Mouse (Mus musculus) granulocyte monocyte progenitor cell, adult 5-6 weeks (primary cell): ENCODE results near the gene Ffar1. TPM values are rescaled to one million over a fixed set of nuclear protein-coding genes. Genes with fewer than 3 reads are reported as not detected.

Experiments
- ATAC-seq: replicated peaks from 2 replicates; pipeline ENCODE4 v1.8.0; 2016; ENCODE audit warnings: mild to moderate bottlenecking, moderate TSS enrichment, inconsistent platforms; ENCODE audit not compliant: poor library complexity, severe bottlenecking
- total RNA-seq, 2 experiments: library from RNA; stranded (forward) in 1 of 2; stranded (reverse) in 1 of 2; fragments of 200-712, 200-1000 nt in 1 of 2; fragments of >200 nt in 1 of 2; fragmentation: Nextera tagmentation in 1 of 2; gene quantifications; 2 replicates each; pipeline ENCODE4 v1.2.3; 2014 to 2017

The Ffar1 gene
- total RNA-seq (2014; fragmentation: Nextera tagmentation) (not detected in 2 replicates), total RNA-seq (2017) (not detected in 2 replicates)

DNA sequence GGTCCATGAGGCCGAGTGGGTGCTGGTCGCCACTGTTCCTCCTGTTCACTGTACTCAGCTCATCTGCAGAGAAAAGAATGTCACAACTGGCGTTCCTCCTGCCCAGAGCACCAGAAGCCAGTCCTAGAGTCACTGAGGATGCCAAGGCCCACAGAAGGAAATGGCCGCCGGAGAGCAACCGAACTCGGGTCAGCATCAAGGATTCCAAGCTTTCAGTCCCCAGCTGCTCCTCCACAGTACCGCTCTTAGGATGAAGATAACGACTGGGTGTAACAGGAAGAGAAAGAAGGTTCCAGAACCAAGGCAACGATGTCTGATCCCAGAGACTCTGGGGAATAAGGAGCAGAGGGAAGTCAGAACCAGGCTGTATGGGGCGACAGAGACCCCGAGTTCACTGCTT lies at the start of gene Ffar1:
Ffar1 (minus strand) TSS at position 101 of the 400 bp plus-strand sequence.
- no peak for ATAC-seq

GRCm38 (mm10) chr7:30909773-30910172 lies 48.4 kb upstream of the Ffar1 start:
- ATAC-seq = peak; percentile 27

DNA sequence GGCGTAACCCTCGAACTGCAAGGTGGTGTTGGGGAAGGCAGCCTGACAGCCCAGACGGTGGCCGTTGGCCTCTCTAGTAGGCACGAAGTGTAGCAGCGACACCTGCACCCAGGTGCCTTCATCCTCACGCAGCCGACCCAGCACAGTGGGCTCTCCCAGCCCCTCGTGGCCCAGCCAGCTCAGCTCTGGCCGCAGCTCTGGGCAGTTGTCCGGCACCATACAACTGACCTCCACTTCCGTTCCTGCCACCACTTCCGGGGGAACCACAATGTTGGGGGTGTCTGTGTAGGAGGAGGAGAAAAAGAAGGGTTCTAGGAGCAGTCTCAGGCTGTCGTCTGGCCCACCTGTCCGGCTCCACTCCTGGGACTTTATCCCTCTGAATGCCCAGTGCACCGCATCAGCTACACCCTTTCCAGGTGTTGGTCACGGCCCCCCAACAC lies 47.6 kb upstream of the Ffar1 start:
- peak; percentile 13 for ATAC-seq

DNA sequence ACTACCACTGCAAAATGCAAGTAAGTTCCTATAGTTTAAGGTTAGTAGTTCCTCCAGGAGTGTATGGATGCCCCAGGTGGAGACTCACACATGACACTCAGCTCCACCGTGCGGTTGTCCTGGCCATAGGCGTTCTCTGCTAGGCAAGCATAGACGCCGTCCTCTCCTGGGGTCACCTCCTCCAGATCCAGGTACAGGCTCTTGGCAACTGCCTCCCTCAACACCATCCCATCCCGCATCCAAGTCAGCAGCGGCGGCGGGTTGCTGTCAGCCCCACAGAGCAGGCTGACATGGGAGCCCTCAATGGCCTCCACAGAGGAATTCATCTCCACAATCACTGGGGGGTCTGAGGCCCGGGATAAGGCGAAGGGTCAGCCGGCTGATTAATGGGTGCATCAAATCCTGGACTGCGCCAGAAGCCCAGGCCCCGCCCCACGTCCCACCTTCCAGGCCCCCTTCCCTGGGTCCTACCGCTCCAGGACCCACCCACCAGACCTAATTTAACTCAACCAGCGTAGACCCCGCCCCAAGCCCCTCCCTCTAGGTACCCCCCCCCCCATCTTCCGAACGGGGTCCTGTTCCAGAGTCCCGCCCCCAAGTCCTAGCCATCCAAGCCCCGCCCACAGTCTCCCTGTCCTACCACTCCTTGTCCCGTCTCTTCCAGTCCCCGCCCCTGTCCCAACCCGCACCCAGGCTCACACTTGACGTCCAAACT lies 47.1 kb upstream of the Ffar1 start:
- peak; percentile 74 for ATAC-seq

DNA sequence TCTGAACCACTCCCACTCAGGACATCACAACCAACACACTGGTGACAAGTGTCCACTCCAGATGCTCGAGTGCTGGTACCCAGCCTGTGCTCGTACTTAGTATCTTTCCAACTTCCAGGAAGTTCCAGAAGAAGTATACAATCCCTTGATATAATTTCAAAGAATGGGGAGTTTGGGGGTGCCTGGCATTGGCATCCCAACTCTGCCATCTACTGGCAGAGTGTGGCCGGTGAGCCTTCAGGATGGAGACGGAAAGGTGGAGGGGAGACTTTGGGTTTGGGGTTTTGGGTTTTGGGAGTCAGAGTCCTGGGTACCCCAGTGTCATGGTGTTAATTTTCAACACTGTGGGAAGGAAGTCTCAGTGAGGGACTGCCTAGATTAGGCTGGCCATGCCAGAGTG lies 42.7 kb upstream of the Ffar1 start:
- ATAC-seq = 0 out of 2 replicates have a peak, but pooled peaks have one; percentile 25

DNA sequence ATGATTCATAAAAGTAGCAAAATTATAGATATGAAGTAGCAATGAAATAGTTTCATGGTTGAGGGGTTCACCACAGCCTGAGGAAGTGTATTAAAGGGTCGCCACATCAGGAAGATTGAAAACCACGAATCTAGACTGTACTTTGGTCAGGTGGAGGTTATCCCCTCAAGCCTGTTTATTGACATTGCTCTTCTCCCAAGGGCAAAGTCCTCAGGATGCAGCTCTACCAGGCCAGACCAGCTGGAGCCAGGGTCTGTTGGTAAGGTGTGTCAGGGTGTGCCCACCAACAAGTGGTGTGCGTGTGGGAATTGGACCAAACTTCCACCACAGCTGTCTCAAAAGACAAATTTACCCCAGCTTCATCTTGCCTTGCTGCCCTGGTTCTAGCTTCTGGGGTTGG lies 33.9 kb upstream of the Ffar1 start:
- no peak for ATAC-seq

GRCm38 (mm10) chr7:30892515-30892914 lies 31.2 kb upstream of the Ffar1 start:
- ATAC-seq = no peak

- no peak for ATAC-seq
Measured at GRCm38 (mm10) chr7:30891746-30892145, 30.4 kb upstream of the Ffar1 start.

- ATAC-seq = no peak
Measured at GRCm38 (mm10) chr7:30890681-30891080, 29.3 kb upstream of the Ffar1 start.

DNA sequence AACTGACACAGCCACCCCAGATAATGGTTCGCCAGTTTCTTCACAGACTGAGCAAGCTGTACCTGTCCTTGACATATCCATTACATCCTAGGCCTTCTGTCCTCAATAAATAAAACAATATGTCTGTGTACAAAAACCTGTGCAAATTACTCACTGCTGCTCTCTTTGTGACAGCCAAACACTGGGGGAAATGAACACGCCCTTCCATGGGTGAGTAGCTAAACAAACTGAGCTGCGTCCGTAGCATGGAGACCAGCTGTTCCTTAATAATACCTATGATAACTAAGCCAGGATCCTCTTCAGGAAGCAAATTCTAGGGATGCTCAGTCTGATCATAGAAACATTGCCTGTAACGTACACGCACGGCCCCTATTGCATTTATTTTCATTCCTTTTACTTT lies 27.4 kb upstream of the Ffar1 start:
- ATAC-seq = no peak

- peak; percentile 84 for ATAC-seq
Measured at GRCm38 (mm10) chr7:30887568-30888188, 26.3 kb upstream of the Ffar1 start.

GRCm38 (mm10) chr7:30886852-30887251 lies 25.5 kb upstream of the Ffar1 start:
- ATAC-seq = peak; percentile 71

GRCm38 (mm10) chr7:30884047-30884446 lies 22.7 kb upstream of the Ffar1 start:
- ATAC-seq = no peak

GRCm38 (mm10) chr7:30881367-30881766 lies 20.0 kb upstream of the Ffar1 start:
- no peak for ATAC-seq

DNA sequence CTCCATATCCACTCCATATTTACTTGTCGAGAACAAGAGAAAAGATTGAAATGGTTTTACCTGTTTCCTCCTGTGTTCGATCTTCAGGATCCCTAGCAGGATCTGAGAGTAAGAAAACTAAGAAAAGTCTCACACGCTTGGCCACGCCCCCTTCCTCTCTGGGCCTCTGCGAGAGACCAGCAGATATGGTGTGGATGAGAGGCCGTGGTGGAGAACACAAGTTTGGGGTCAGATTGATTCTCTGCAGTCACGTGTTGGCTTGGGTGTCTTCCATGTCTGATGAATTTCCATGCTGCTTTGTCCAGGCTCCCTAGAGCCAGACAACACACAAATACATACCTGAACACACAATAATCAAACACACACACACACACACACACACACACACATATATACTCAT lies 18.8 kb upstream of the Ffar1 start, which contains the start of gene Cd22:
Cd22 (minus strand) TSS at position 167 of the 400 bp plus-strand sequence.
- ATAC-seq = peak; percentile 49; the same call in 1 of the 2 replicates

- no peak for ATAC-seq
Measured at GRCm38 (mm10) chr7:30878950-30879349, 17.6 kb upstream of the Ffar1 start.

DNA sequence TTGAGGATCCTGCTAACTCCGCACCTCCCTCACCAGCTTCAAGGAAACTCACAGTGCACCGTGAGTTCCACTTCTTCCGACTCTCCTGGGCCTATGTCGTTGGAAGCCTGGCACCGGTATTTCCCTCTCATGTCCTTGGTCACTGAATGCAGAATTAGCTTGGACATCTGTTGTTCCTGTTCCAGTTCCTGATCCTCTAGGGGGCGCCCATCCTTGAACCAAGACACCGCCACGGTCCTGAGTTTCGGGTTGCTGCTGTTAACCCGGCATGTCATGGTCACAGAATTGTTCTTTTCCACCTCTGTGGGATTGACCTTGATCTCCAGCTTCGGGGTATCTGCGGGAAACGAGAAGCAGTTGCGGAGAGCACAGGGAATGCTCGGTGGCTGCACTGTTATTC lies 11.7 kb upstream of the Ffar1 start:
- peak; percentile 88 for ATAC-seq

- ATAC-seq = no peak
Measured at GRCm38 (mm10) chr7:30863386-30863785, 2.0 kb upstream of the Ffar1 start.

DNA sequence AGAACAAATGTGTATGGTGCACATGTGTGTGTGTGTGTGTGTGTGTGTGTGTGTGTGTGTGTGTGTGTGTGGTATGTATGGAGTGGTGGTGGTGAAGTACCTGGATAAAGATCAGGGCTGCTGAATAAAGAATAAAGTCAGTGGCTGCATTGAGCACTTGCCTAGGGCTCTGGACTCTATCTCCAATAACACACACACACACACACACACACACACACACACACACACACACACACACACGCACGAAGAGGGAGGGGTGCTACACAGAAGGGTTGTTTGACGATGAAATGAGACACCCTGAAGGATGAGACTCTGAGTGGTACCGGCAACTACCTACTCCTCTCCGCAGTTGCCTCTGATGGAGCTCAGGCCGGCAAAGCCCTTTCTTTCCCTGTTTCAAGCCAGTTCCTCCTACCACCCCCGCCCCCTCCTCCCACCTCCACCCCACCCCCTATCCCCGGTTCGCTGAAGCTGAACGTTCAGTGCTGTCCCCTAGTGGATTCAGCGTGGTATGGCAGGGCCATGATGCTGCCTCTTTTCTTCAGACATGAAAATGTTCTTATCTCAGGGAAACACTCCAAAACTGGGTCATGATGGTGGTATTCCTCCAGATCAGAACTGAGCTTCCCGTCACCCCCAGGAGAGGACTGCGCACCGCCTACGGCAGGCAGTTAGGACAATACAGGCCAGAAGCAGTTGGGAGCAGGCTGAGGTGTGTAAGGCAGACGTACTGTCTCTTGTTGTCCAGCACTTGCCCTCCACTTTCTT lies 1.5 kb downstream of the Ffar1 start:
- ATAC-seq = peak; percentile 90

- peak; percentile 61 for ATAC-seq
Measured at GRCm38 (mm10) chr7:30859290-30859634, 2.1 kb downstream of the Ffar1 start.

DNA sequence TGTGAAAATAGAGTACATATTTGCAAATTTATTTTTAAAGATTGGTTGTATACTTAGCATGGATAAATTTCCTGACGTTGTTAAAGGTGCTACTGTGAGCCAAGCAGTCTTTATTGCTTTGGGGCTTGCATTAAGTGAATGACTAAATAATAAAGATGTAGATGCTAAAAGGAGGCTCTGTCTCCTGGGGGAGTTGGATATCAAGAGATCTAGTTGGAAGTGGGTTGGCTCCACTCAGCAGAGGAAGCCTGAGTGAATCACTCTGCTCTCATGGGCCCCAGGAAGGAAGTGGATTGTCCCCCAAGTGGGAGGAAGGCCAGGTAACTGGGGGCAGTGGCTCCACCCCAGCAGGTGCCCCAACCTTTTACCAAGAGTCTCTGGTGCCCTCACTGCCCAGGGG lies 3.6 kb downstream of the Ffar1 start:
- ATAC-seq = no peak
